Mouse (Mus musculus) central nervous system, embryonic 14 days (tissue): ENCODE measurements around the gene Gtf2h5. TPM values are rescaled to one million over a fixed set of nuclear protein-coding genes. Genes with fewer than 3 reads are reported as not detected.

Source experiments
- polyA plus RNA-seq: library from polyadenylated mRNA; depleted of rRNA; stranded (reverse); fragments of >200 nt; gene quantifications from 2 replicates; pipeline ENCODE4 v1.2.3, GENCODE M21; 2012; rRNA removed

The Gtf2h5 gene
- polyA plus RNA-seq, result 106 and 111 TPM in 2 replicates

GRCm38 (mm10) chr17:6079287-6080122 is at the start of gene Gtf2h5, which contains the start of gene Serac1:
Gtf2h5 (plus strand) TSS chr17:6079786.
Serac1 (minus strand) TSS chr17:6079741.

DNA sequence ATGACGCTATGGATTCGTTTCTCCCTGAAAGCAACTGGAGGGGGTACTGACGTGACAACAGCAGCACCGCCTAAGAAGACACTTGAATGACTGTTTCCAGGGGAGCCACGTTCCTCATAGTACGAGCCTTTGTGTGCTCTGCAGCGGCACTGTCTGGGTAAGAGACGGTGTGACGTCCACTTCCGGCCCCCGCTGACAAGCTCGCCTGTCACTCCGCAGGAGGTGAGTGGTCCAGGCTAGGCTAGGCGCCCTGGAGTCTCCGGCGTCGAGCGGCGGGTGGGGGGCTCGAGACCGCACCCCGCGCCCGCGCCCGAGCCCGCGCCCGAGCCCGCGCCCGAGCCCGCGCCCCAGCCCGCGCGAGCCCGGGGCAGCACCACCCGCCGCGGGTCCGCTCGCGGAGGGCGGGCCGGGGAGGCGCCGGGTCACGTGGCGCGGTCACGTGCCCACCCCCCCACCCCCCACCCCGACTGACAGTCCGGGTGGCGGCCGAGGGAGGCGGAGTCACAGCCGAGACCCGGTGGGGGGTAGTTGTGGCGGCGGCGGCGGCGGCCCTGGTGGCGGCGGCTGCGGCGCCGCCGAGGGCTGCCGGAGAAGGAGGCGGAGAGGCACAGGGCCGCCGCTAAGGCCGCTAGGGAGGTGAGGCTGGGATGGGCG is 26.9 kb downstream of the Gtf2h5 start, which contains the start of gene Tulp4:
Gene Tulp4, plus strand, starts transcription at position 77 of the 654 bp plus-strand sequence.

Other genes starting within 250 kb of the Gtf2h5 start
- 11.0 and 16.0 TPM in 2 replicates for gene Snx9, start 238.5 kb upstream of the Gtf2h5 start, polyA plus RNA-seq
- gene Synj2, start 138.5 kb upstream of the Gtf2h5 start, polyA plus RNA-seq, result 0.97 and 1.9 TPM in 2 replicates
- 25.1 and 25.2 TPM in 2 replicates for gene Serac1, start within 50 bp of the Gtf2h5 start, polyA plus RNA-seq
- gene Tulp4, start 26.7 kb downstream of the Gtf2h5 start, polyA plus RNA-seq, result 134 and 143 TPM in 2 replicates
- 30.7 and 32.9 TPM in 2 replicates for gene Tmem181a, start 177.1 kb downstream of the Gtf2h5 start, polyA plus RNA-seq
- 51.3 and 59.3 TPM in 2 replicates for gene Dynlt1a, start 237.7 kb downstream of the Gtf2h5 start, polyA plus RNA-seq